8 mouse cellular contexts compared by ENCODE assay signal in genomic region chr16:8829564-8830359, GRCm38 (mm10). TPM values are rescaled to one million over a fixed set of nuclear protein-coding genes. Genes with fewer than 3 reads are reported as not detected.
DNase-seq lines count a peak whose midpoint lies in the region; ATAC-seq and TF ChIP-seq lines count a peak whose summit lies in the region.

Gene 1810013L24Rik, plus strand, starts transcription at chr16:8830100.

- H3K27ac ChIP-seq in ES-E14 (ENCODE audit: insufficient read depth, low read depth, low read length, poor library complexity, severe bottlenecking), result peak within 1 kb of the TSS; percentile 98
- H3K27ac ChIP-seq in forebrain, embryonic 15.5 days (replicated peaks), result peak within 1 kb of the TSS; percentile 95

- peak; percentile 95 for ATAC-seq in forebrain, embryonic 15.5 days (replicated peaks)
- peak; percentile 93 for ATAC-seq in neutrophil, adult 5-6 weeks (ENCODE audit: extremely low read depth, insufficient number of reproducible peaks, low FRiP score, poor library complexity, severe bottlenecking)

- whole genome bisulfite sequencing in forebrain, embryonic 15.5 days, result under 1% methylated on average over 58 of the region's 80 CpGs
- under 1% methylated on average over 77 of the region's 80 CpGs for WGBS in lung, adult 2 months

- TF ChIP-seq CTCF in lung, adult 2 months (IDR thresholded peaks at IDR 0.05; ENCODE audit: insufficient read depth, low read length), result no peak

- H3K4me1 ChIP-seq in ES-E14 (ENCODE audit: control insufficient read depth in 2 of 2, insufficient read depth in 2 of 2, low read length in 2 of 2, poor library complexity in 1 of 2), result peaks cover 2 to 10% of the 10 kb centered on the region in 2 experiments; a peak in 3 of 4 replicates
- H3K4me1 ChIP-seq in forebrain, embryonic 15.5 days, result peaks cover 38% of the 10 kb centered on the region
- peaks cover 11% of the 10 kb centered on the region for H3K4me1 ChIP-seq in lung, adult 2 months (ENCODE audit: control insufficient read depth, insufficient read depth, low read length)

- intact Hi-C loops in heart, postnatal 25 days (cut with DNase I), result loop anchor here (1.0 to 5.0 kb wide), 3 partner anchors 14 to 93 kb away; no protein-coding TSS in a partner anchor

- peak within 1 kb of the TSS; percentile 98 for H3K4me2 ChIP-seq in forebrain, embryonic 15.5 days (replicated peaks)

- peak within 1 kb of the TSS; percentile 94 for H3K9ac ChIP-seq in ES-E14 (ENCODE audit: insufficient read depth, low read depth, low read length, poor library complexity, severe bottlenecking)
- peak within 1 kb of the TSS; percentile 89 for H3K9ac ChIP-seq in forebrain, embryonic 15.5 days (replicated peaks)

- in situ Hi-C loops in ES-E14 (cut with MboI; ENCODE audit: low sequenced_read_pairs in 2 of 2, unreplicated experiment in 2 of 2), result no loop called here

- peak; percentile 99 for DNase-seq in ES-E14 (ENCODE audit: low read depth, low spot score)
- DNase-seq in cerebellum, adult 11-12 months, result peak; percentile 100
- peak; percentile 99 for DNase-seq in heart, postnatal 25 days (ENCODE audit: low spot score)
- peak; percentile 98 to 99 for DNase-seq in layer of hippocampus, adult 18-20 months (ENCODE audit: low spot score in 2 of 2)
- DNase-seq in lung, adult 2 months, result peak; percentile 96
- peak; percentile 97 to 98 for DNase-seq in thymus, adult 18-20 months

- no peaks in the 10 kb centered on the region for H3K27me3 ChIP-seq in forebrain, embryonic 15.5 days

- peak within 1 kb of the TSS; percentile 83 to 93 for H3K4me3 ChIP-seq in ES-E14 (ENCODE audit: insufficient read depth in 1 of 2, low read depth in 1 of 2, low read length in 2 of 2, poor library complexity in 1 of 2, severe bottlenecking in 1 of 2)
- H3K4me3 ChIP-seq in forebrain, embryonic 15.5 days, result peak within 1 kb of the TSS; percentile 78
- H3K4me3 ChIP-seq in lung, adult 2 months (replicated peaks; ENCODE audit: extremely low read depth, low read depth, low read length), result peak within 1 kb of the TSS; percentile 90

- TF ChIP-seq POLR2A in lung, adult 2 months (IDR thresholded peaks at IDR 0.05; ENCODE audit: borderline replicate concordance, extremely low read depth, low read depth, low read length), result peak; percentile 97

- H3K36me3 ChIP-seq in ES-E14 (ENCODE audit: control insufficient read depth, insufficient read depth, low read length, poor library complexity, severe bottlenecking), result peaks cover 7% of the 10 kb centered on the region
- peaks cover 11% of the 10 kb centered on the region; the same call in 1 of the 2 replicates for H3K36me3 ChIP-seq in forebrain, embryonic 15.5 days

- no peaks in the 10 kb centered on the region for H3K9me3 ChIP-seq in ES-E14 (ENCODE audit: control insufficient read depth, insufficient read depth, low read depth, low read length)
- no peaks in the 10 kb centered on the region for H3K9me3 ChIP-seq in forebrain, embryonic 15.5 days

TF ChIP-seq in ES-E14, 5 proteins besides CTCF, POLR2A, EP300 and RAD21:
- peak; percentile 46; the same call in 1 of the 2 replicates for TF ChIP-seq MAFK (IDR thresholded peaks at IDR 0.05; ENCODE audit: insufficient read depth, low read depth, low read length)
- no peak for TF ChIP-seq ZC3H11A (IDR thresholded peaks at IDR 0.05; ENCODE audit: borderline replicate concordance, low read depth, low read length)
- peak; percentile 43; the same call in 1 of the 2 replicates for TF ChIP-seq HCFC1 (IDR thresholded peaks at IDR 0.05; ENCODE audit: borderline replicate concordance, insufficient read depth, low read length)
- peak; percentile 86 for TF ChIP-seq CHD2 (IDR thresholded peaks at IDR 0.05; ENCODE audit: low read depth, low read length)

RNA-seq across cellular contexts. Expression of gene 1810013L24Rik, which starts in this region (rescaled TPM):
- 46.6 and 47.4 TPM in 2 replicates for total RNA-seq in ES-E14 (2012; rRNA removed)
- 31.6 and 33.6 TPM in 2 replicates for polyA plus RNA-seq in forebrain, embryonic 15.5 days (2015; fragmentation: Nextera tagmentation; extraction: Ambion mirVana)
- 100 to 1,000 TPM in 1 of 2 experiments, 10 to 100 TPM in 1; 97.2 to 125 TPM for total RNA-seq in heart, postnatal 25 days (2021)
- 100 to 1,000 TPM; 100 to 102 TPM for total RNA-seq in layer of hippocampus, adult 18-20 months (2021)
- polyA plus RNA-seq in lung, adult 2 months (2012; rRNA removed), result 23.2 and 28.6 TPM in 2 replicates
- 185 and 198 TPM in 2 replicates for total RNA-seq in neutrophil, adult 5-6 weeks (2017)

Comparison
In these comparisons a context has a peak if more than half of its experiments do, and no peak if none do; other contexts are left out.
1. Peak in every context shown above with its lines: DNase-seq, ATAC-seq, H3K4me3 ChIP-seq and H3K27ac ChIP-seq.